14 mouse cellular contexts compared by ENCODE assay signal in genomic region chr4:134634001-134634400, GRCm38 (mm10).
DNase-seq lines count a peak whose midpoint lies in the region; ATAC-seq and TF ChIP-seq lines count a peak whose summit lies in the region.
"Had no signal": no experiment of that assay in that cellular context is flagged by ENCODE, and none has a peak within 500 bp of the region (broad histone marks: within the 10 kb centered on the region; RNA-seq: fewer than 3 reads in every experiment).

No protein-coding gene starts in this region.

- peak; percentile 63 for DNase-seq in cerebellum, adult 9-10 months
- no peak for DNase-seq in cerebellum, adult 8-10 months
- no peak for DNase-seq in liver, adult 2 months (ENCODE audit: extremely low read depth, low read depth, low spot score)
- peak; percentile 42 for DNase-seq in hindbrain, postnatal 0 days (ENCODE audit: low spot score)
- no peak for DNase-seq in right cerebral cortex, postnatal 10 days (ENCODE audit: low spot score in 2 of 2)
- DNase-seq in thymus, postnatal 10 days (ENCODE audit: low spot score in 2 of 2), result no peak
- DNase-seq: B cell, adult 2 months; cerebellum, postnatal 36 days; heart, adult 2 months; lung, postnatal 4 days had no signal

- H3K4me1 ChIP-seq in liver, adult 2 months (ENCODE audit: control insufficient read depth, insufficient read depth, low read length), result peaks cover 3% of the 10 kb centered on the region; the same call in 1 of the 2 replicates
- H3K4me1 ChIP-seq in liver, embryonic 12.5 days, result no peaks in the 10 kb centered on the region
- peaks cover 30% of the 10 kb centered on the region for H3K4me1 ChIP-seq in hindbrain, postnatal 0 days (ENCODE audit: insufficient read depth, low read length)

- H3K4me3 ChIP-seq in liver, adult 2 months (ENCODE audit: insufficient read depth, low read depth, low read length), result no peak overlapping the region
- no peak overlapping the region for H3K4me3 ChIP-seq in liver, embryonic 12.5 days
- H3K4me3 ChIP-seq in hindbrain, postnatal 0 days (ENCODE audit: low read length), result no peak overlapping the region
- H3K4me3 ChIP-seq: heart, adult 2 months; intestine, embryonic 15.5 days; limb, embryonic 13.5 days had no signal

- ATAC-seq in liver, embryonic 12.5 days, result no peak
- no peak for ATAC-seq in hindbrain, postnatal 0 days
- no peak for ATAC-seq in megakaryocyte, adult 5-6 weeks (ENCODE audit: poor library complexity, severe bottlenecking)
- ATAC-seq: intestine, embryonic 15.5 days had no signal

- no peak overlapping the region for H3K4me2 ChIP-seq in liver, embryonic 12.5 days
- no peak overlapping the region for H3K4me2 ChIP-seq in hindbrain, postnatal 0 days (ENCODE audit: low read depth, low read length)
- H3K4me2 ChIP-seq: intestine, embryonic 15.5 days; limb, embryonic 13.5 days had no signal

- no peaks in the 10 kb centered on the region for H3K36me3 ChIP-seq in liver, adult 2 months (ENCODE audit: control insufficient read depth, insufficient read depth, low read length)
- no peaks in the 10 kb centered on the region for H3K36me3 ChIP-seq in liver, embryonic 12.5 days
- H3K36me3 ChIP-seq in hindbrain, postnatal 0 days (ENCODE audit: insufficient read depth, low read length), result no peaks in the 10 kb centered on the region
- H3K36me3 ChIP-seq: intestine, embryonic 15.5 days; limb, embryonic 13.5 days had no signal

- TF ChIP-seq CTCF in liver, adult 2 months (IDR thresholded peaks at IDR 0.05; ENCODE audit: low read depth, low read length), result no peak
- TF ChIP-seq CTCF in hindbrain, postnatal 0 days (IDR thresholded peaks at IDR 0.05; ENCODE audit: low read depth), result no peak

- no peak overlapping the region for H3K9ac ChIP-seq in liver, adult 2 months (ENCODE audit: low read depth, low read length)
- no peak overlapping the region for H3K9ac ChIP-seq in liver, embryonic 12.5 days
- no peak overlapping the region for H3K9ac ChIP-seq in hindbrain, postnatal 0 days (replicated peaks; ENCODE audit: low read length)
- H3K9ac ChIP-seq: intestine, embryonic 15.5 days; limb, embryonic 13.5 days had no signal

- no peaks in the 10 kb centered on the region for H3K27me3 ChIP-seq in liver, adult 2 months (ENCODE audit: control insufficient read depth, insufficient read depth, low read length)
- H3K27me3 ChIP-seq in liver, embryonic 12.5 days (replicated peaks), result no peaks in the 10 kb centered on the region
- no peaks in the 10 kb centered on the region for H3K27me3 ChIP-seq in hindbrain, postnatal 0 days (ENCODE audit: insufficient read depth, low read length)
- H3K27me3 ChIP-seq: intestine, embryonic 15.5 days; limb, embryonic 13.5 days had no signal

- H3K79me2 ChIP-seq in liver, adult 2 months (ENCODE audit: control insufficient read depth, insufficient read depth, low read length), result no peaks in the 10 kb centered on the region

- 65% methylated on average over 13 of the region's 13 CpGs for WGBS in liver, adult 2 months
- WGBS in liver, embryonic 12.5 days (ENCODE audit: insufficient replicate concordance), result 78% methylated on average over 13 of the region's 13 CpGs
- 38% methylated on average over 13 of the region's 13 CpGs for WGBS in hindbrain, postnatal 0 days

- no peak for TF ChIP-seq POLR2A in liver, adult 2 months (IDR thresholded peaks at IDR 0.05; ENCODE audit: extremely low read depth, insufficient read depth, low read length)

- no peaks in the 10 kb centered on the region for H3K9me3 ChIP-seq in liver, embryonic 12.5 days (replicated peaks)
- H3K9me3 ChIP-seq in hindbrain, postnatal 0 days (ENCODE audit: low read length), result no peaks in the 10 kb centered on the region
- H3K9me3 ChIP-seq: intestine, embryonic 15.5 days had no signal

- peak overlapping the region; percentile 62; the same call in 1 of the 2 replicates for H3K27ac ChIP-seq in liver, adult 2 months (replicated peaks; ENCODE audit: insufficient read depth, low read depth, low read length)
- no peak overlapping the region for H3K27ac ChIP-seq in liver, embryonic 12.5 days
- peak overlapping the region; percentile 59; the same call in 1 of the 2 replicates for H3K27ac ChIP-seq in hindbrain, postnatal 0 days
- H3K27ac ChIP-seq: intestine, embryonic 15.5 days; limb, embryonic 13.5 days had no signal

Comparison
In these comparisons a context has a peak if more than half of its experiments do, and no peak if none do; other contexts are left out.
1. DNase-seq: peak in cerebellum, adult 9-10 months (single experiment) and hindbrain, postnatal 0 days (single experiment); none in cerebellum, adult 8-10 months (single experiment), liver, adult 2 months (single experiment), right cerebral cortex, postnatal 10 days (0 of 2) and thymus, postnatal 10 days (0 of 2).